Mouse (Mus musculus): ENCODE measurements around the gene Sh2d1b2.

The Sh2d1b2 gene

DNA sequence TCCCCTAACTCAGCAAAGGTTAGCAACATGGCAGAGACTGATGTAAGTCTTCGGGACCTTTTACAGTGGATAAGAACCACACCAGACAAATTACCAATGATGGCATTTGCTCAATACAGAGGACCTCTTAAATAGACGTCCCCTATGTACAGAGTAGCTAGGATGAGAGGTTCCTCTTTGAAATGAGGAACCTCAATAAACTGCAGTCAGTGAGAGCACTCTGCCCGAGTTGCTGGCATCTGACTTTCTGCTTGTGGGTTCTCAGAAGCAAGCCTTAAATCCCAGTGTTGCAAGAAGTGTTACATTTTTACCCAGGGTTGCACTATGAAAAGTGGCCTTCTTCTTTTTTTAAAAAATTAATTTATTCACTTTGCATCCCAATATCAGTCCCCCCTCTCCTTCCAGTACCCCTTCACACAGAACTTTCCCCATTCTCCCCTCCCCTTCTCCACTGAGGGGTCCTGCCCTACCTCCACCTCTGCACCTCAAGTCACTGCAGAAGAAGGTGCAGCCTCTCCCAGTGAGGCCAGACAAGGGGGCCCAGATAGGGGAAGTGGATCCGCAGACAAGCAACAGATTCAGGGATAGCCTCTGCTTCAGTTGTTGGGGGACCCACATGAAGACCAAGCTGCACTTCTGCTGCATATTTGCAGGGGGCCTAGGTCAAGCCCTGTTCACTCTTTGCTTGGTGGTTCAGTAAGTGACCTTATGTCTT lies 50.0 kb downstream of the Sh2d1b2 start:
- DNase-seq = no peak

DNA sequence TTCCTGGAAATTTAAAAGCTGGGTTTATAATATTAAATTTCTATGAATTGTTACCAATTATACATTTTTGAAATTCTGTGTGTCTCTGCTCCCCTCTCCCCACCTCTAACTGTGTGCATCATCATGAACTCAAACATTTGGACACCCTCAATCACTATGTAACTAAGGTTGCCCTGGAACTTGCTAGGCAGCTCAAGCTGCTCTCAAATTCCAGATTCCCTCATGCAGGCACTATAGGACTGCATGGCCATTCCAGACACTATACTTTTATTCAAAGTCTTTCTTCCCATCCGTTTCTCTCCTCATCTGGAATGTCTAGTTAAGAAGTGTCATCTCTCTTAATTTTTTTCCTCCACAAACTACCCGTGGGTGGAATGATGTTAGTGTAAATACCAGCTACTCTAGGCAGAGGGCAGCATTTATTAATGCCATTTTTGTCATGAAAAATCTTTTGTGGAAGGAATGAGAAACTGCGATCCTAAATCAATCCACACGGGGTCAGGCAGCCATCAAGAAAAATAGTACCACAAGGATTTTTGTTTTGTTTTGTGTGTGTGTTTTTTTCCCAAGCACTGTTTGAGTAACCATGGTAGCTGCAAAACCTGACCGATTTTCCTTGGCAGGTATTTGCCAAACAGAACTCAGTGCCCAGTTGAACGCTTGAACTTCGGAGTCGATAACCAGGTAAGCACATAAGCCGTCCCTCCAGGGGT lies 59.8 kb downstream of the Sh2d1b2 start:
- DNase-seq = peak; percentile 59 to 69

DNA sequence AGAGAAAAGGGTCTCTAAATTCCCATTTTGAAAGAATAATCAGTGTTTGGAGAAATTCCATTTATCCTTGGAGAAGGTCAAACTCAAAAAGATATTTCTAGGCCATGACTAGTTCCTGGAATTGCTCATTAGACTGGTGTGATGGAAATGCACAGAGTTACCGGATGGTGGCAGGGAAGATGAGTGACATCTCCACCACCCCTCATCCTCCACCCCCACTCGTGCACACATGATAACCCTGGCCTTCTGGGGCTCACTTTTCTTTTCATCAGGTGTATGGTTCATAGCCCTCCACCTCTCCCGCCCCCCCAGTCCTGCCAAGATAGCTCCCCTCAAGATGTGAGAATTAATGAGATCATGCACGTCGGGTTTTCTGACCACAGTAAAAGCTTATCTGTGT lies 60.7 kb downstream of the Sh2d1b2 start:
- no peak for DNase-seq

DNA sequence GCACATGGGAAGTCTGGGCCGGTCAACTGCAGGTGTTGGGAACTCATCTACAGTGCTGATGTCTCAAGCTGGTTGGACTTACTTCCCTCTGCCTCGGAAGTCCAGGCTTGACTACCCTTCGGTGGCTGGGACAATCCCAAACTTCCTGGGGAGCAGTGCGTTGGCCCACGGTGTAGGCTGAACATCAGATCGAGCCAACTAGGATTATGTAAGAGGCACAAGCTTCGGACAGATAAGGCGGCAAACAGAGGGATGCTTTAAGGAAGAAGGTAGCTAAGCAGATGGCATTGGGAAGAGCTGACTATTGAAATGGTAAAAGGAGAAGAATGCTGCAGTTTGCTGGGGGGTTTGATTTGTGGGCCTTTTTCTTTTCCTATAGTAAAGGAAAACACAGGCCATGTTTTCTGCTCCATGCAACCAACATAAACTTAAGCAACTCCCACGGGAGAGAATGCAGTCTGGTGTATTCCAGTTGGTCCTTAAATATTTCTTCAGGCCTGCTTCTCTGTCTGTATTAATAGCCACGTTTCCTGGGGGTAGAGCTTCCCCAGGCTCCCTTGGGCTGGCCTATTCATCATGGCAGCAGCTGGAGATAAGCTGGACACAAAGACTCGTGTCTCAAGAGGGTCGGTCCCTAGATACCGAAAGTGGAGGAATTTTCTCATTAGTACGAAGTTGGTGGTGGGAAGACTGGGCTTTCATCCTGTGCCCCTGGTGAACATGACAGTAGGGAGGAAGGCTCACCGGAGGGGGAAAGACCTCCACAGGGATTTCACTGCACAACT lies 62.4 kb downstream of the Sh2d1b2 start:
- no peak for DNase-seq

DNA sequence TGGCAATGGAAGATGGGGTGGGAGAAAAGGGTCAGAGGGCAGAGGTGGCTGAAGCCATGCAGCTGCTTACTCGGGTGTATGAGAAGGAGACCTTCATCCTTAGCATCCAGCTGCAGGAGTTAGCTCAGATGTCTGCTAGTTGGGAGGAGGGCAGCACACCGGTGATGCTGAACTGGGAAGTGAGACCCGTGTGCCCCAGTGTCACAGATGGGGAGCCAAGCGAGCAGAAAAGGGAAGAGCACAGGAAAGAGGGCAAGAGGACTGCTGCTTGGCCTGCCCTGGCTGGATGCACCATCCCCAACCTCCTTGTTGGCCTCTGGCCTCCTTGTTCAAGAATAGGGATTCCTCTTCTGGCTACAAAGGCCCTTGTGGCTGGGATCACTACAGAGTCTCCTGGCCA lies 66.9 kb downstream of the Sh2d1b2 start:
- DNase-seq = no peak

DNA sequence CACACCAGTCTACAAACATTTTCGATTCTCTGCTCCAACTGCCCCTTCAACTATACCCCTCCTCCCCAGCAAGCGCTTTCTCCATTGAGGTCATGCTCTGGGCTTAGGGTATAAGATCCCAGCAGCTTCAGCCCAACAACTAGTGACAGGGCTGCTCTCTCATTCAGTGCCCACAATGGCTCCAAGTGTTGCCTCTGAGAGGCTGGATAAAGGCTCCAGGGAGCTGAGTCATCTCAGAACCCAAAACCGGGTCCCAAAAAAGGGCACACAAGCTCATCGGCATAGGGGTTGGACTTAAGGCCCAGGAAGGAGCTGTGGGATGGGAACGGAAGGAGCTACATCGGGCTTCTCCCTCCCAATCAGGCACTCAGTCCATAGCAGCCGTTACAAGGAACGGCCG lies 69.1 kb downstream of the Sh2d1b2 start:
- no peak for DNase-seq

DNA sequence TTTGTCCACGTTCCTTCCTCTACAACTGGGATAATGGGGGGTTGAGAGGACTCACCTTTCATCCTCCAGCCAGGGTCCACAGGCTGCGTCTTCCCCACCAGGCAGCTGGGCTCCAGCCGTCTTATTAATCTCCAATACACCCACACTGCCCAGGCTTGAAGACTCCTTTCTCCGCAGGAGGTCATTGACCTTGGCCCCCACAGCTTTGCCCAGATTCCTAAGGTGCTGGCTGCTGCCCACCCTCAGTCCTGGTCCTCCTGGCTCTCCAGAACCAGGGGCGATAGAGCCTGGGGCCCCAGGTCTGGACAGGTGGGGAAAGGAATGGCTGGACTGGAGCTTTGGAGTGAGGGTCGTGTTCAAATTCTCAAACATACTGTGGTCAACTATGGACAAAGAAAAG lies 69.9 kb downstream of the Sh2d1b2 start:
- DNase-seq = no peak

DNA sequence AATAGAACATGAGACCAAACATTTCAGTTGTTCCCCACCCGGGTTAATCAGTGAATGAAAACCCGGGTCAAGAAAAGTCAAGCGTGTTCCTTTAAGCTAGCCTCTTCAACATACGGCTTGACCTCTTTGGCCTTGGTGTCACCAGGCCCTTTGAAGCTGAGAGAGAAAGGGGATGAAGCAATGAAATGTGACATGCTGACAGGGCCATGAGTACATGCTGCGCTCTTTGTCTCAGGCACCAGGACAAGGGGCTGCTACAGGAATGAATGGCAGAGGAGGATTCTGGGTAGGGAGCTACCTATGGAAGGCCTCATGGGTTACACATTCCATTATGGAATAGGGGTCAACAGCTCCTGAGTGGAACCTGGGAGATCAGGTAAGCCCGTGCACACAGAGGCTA lies 70.6 kb downstream of the Sh2d1b2 start:
- DNase-seq = no peak
